Mouse (Mus musculus): ENCODE measurements around the gene Nfkbiz. TPM values are rescaled to one million over a fixed set of nuclear protein-coding genes. Genes with fewer than 3 reads are reported as not detected.

The Nfkbiz gene
- polyA plus RNA-seq, 1 experiment = 7.6 TPM

GRCm38 (mm10) chr16:55804799-55805198, 33.9 kb downstream of the Nfkbiz start:
- no peak for DNase-seq (ENCODE audit: low read depth)

- no peak for DNase-seq (ENCODE audit: low read depth)
Observed at GRCm38 (mm10) chr16:55801629-55802028, 37.1 kb downstream of the Nfkbiz start.

- DNase-seq (ENCODE audit: low read depth) = no peak
Observed at GRCm38 (mm10) chr16:55798845-55799244, 39.9 kb downstream of the Nfkbiz start.

- no peak for DNase-seq (ENCODE audit: low read depth)
Observed at GRCm38 (mm10) chr16:55790326-55790725, 48.4 kb downstream of the Nfkbiz start.

- DNase-seq (ENCODE audit: low read depth) = peak; percentile 26
Observed at GRCm38 (mm10) chr16:55789291-55789690, 49.4 kb downstream of the Nfkbiz start.

- DNase-seq (ENCODE audit: low read depth) = no peak
Observed at GRCm38 (mm10) chr16:55788671-55789070, 50.0 kb downstream of the Nfkbiz start.

- no peak for DNase-seq (ENCODE audit: low read depth)
Observed at GRCm38 (mm10) chr16:55787385-55788072, 51.2 kb downstream of the Nfkbiz start.

GRCm38 (mm10) chr16:55784379-55784778, 54.3 kb downstream of the Nfkbiz start:
- no peak for DNase-seq (ENCODE audit: low read depth)

GRCm38 (mm10) chr16:55783923-55784322, 54.8 kb downstream of the Nfkbiz start:
- no peak for DNase-seq (ENCODE audit: low read depth)

- no peak for DNase-seq (ENCODE audit: low read depth)
Observed at GRCm38 (mm10) chr16:55782911-55783310, 55.8 kb downstream of the Nfkbiz start.

- DNase-seq (ENCODE audit: low read depth) = no peak
Observed at GRCm38 (mm10) chr16:55781809-55782208, 56.9 kb downstream of the Nfkbiz start.

- DNase-seq (ENCODE audit: low read depth) = no peak
Observed at GRCm38 (mm10) chr16:55780958-55781558, 57.6 kb downstream of the Nfkbiz start.

GRCm38 (mm10) chr16:55776329-55776728, 62.4 kb downstream of the Nfkbiz start:
- no peak for DNase-seq (ENCODE audit: low read depth)

- no peak for DNase-seq (ENCODE audit: low read depth)
Observed at GRCm38 (mm10) chr16:55770247-55770646, 68.5 kb downstream of the Nfkbiz start.

Other genes with a start within 250 kb of the Nfkbiz start
- gene Nxpe3, start 56.4 kb upstream of the Nfkbiz start, polyA plus RNA-seq (2012; rRNA removed) = 7.7 and 8.8 TPM in 2 replicates
- gene Cep97, start 96.0 kb upstream of the Nfkbiz start, polyA plus RNA-seq (2012; rRNA removed) = 1.7 and 1.8 TPM in 2 replicates
- 175 and 178 TPM in 2 replicates for gene Rpl24, start 127.4 kb upstream of the Nfkbiz start, polyA plus RNA-seq (2012; rRNA removed)
- 3.5 and 5.2 TPM in 2 replicates for gene Zbtb11, start 135.0 kb upstream of the Nfkbiz start, polyA plus RNA-seq (2012; rRNA removed)
- gene Pcnp, start 190.8 kb upstream of the Nfkbiz start, polyA plus RNA-seq (2012; rRNA removed) = 23.4 and 28.4 TPM in 2 replicates
- gene Trmt10c, start 198.9 kb upstream of the Nfkbiz start, polyA plus RNA-seq (2012; rRNA removed) = 2.5 and 2.7 TPM in 2 replicates
- 4.3 and 4.5 TPM in 2 replicates for gene Senp7, start 209.4 kb upstream of the Nfkbiz start, polyA plus RNA-seq (2012; rRNA removed)

Data from gonadal fat pad, adult 2 months (tissue).